Mouse (Mus musculus): ENCODE results near the gene Ccdc39. TPM values are rescaled to one million over a fixed set of nuclear protein-coding genes. Genes with fewer than 3 reads are reported as not detected.
A peak's percentile ranks its signal among the peaks of the same experiment; 100 is the strongest.

The Ccdc39 gene
- total and polyA plus RNA-seq, 3 experiments = 0.96 to 6.1 TPM; not detected in 1

DNA sequence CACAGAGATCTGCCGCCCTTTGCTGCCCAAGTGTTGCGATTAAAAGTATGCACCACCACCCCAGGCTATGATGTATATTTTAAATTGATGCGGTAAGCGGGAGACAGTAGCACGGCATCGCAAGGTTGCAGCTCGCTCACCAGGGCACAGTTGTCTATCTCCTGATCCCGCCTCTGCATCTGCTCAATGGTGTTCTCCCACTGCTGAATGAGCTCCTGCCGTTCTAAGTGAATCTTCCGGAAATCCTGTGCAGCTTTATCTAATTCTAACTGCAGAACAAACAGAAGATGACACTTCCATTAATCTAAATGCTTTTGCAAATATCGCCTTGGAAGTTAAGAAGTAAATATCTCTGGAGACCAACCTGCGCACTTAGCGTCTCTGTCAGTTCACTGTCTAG lies 7.5 kb downstream of the Ccdc39 start:
- peak overlapping the region; percentile 73 for H3K27ac ChIP-seq (ENCODE audit: control insufficient read depth, low read depth, low read length)
- peak overlapping the region; percentile 36 for H3K9ac ChIP-seq (ENCODE audit: control insufficient read depth, low read depth, low read length, poor library complexity, severe bottlenecking)
- H3K36me3 ChIP-seq (ENCODE audit: control insufficient read depth in 1 of 2, insufficient read depth in 2 of 2, low read length in 2 of 2) = peaks cover 0 to 26% of the 10 kb centered on the region in 2 experiments; a peak in 2 of 4 replicates
- DNase-seq (ENCODE audit: low read depth, low spot score) = peak; percentile 92
- H3K27me3 ChIP-seq (ENCODE audit: control insufficient read depth in 1 of 2, insufficient read depth in 2 of 2, low read length in 2 of 2) = no peaks in the 10 kb centered on the region
- no peaks in the 10 kb centered on the region for H3K79me2 ChIP-seq (ENCODE audit: control insufficient read depth, insufficient read depth, low read length, poor library complexity)
- peak overlapping the region; percentile 10 to 24; a peak in 2 of 4 replicates for H3K4me3 ChIP-seq (ENCODE audit: control insufficient read depth in 1 of 2, insufficient read depth in 1 of 2, low read depth in 2 of 2, low read length in 2 of 2)
- peaks cover 11 to 15% of the 10 kb centered on the region in 2 experiments for H3K4me1 ChIP-seq (ENCODE audit: control insufficient read depth in 1 of 2, insufficient read depth in 2 of 2, low read length in 2 of 2)
- H3K9me3 ChIP-seq (replicated peaks; ENCODE audit: insufficient read depth, low read length) = no peaks in the 10 kb centered on the region
- TF ChIP-seq CTCF (IDR thresholded peaks at IDR 0.05 in 2 of 3, conservative IDR thresholded peaks at IDR 0.05 in 1 of 3; ENCODE audit: control insufficient read depth in 1 of 3, insufficient read depth in 1 of 3, low read depth in 2 of 3, low read length in 3 of 3, poor library complexity in 1 of 3, severe bottlenecking in 1 of 3) = no peak
- peak; percentile 92 to 94 for TF ChIP-seq EP300 (IDR thresholded peaks at IDR 0.05; ENCODE audit: low read depth in 1 of 2, low read length in 2 of 2)
- TF ChIP-seq MXI1 (IDR thresholded peaks at IDR 0.05; ENCODE audit: low read depth, low read length) = no peak
- peak; percentile 46 for TF ChIP-seq NRF1 (IDR thresholded peaks at IDR 0.05; ENCODE audit: insufficient read depth, low read depth, low read length, poor library complexity, severe bottlenecking)
- TF ChIP-seq POLR2A (IDR thresholded peaks at IDR 0.05; ENCODE audit: control insufficient read depth in 1 of 2, insufficient read depth in 1 of 2, low read depth in 1 of 2, low read length in 2 of 2, poor library complexity in 1 of 2) = peak in 1 of 2 experiments; percentile 51; a peak in 2 of 4 replicates
- TF ChIP-seq MYC (IDR thresholded peaks at IDR 0.05; ENCODE audit: low read depth, low read length) = no peak
- TF ChIP-seq TAL1 (IDR thresholded peaks at IDR 0.05; ENCODE audit: low read length) = peak; percentile 80
- no peak for TF ChIP-seq MAFK (IDR thresholded peaks at IDR 0.05; ENCODE audit: borderline replicate concordance, low read depth, low read length)
- peak; percentile 91 for TF ChIP-seq TBP (IDR thresholded peaks at IDR 0.05; ENCODE audit: low read depth, low read length)
- peak; percentile 65; the same call in 1 of the 2 replicates for TF ChIP-seq TCF12 (IDR thresholded peaks at IDR 0.05; ENCODE audit: low read depth, low read length)
- peak; percentile 83 for TF ChIP-seq GATA1 (IDR thresholded peaks at IDR 0.05; ENCODE audit: low read depth, low read length)
- peak; percentile 81 for TF ChIP-seq SIN3A (IDR thresholded peaks at IDR 0.05; ENCODE audit: low read length)
- peak; percentile 65; the same call in 1 of the 2 replicates for TF ChIP-seq MYB (IDR thresholded peaks at IDR 0.05; ENCODE audit: low read depth, low read length)
- peak; percentile 68; the same call in 1 of the 2 replicates for TF ChIP-seq MAX (IDR thresholded peaks at IDR 0.05; ENCODE audit: low read length)
- peak; percentile 81 for TF ChIP-seq ETS1 (IDR thresholded peaks at IDR 0.05; ENCODE audit: low read depth, low read length)
- 0 out of 2 replicates have a peak, but pooled peaks have one; percentile 51 for TF ChIP-seq HCFC1 (IDR thresholded peaks at IDR 0.05; ENCODE audit: low read depth, low read length)

DNA sequence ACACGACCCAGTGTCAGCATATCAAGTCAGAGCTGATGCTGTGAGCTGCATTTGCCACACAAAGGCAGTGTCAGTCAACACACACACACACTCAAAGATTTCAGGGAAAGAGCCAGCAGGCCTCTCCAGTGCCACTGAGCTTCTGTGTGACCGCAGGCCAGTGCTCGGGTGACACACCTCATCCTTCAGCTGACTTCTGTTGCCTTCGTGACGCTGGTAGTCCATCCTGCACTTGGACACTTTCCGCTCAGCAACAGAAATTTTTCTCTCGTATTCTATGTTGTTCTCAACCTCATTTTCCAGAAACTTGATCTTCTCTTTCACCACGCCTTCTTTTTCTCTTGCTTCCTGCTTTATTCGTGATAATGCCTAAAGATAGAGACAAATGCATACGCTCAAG lies 11.8 kb downstream of the Ccdc39 start:
- Histone ChIP-seq H3K4me1 (ENCODE audit: control insufficient read depth in 1 of 2, insufficient read depth in 2 of 2, low read length in 2 of 2) (peaks cover 9 to 17% of the 10 kb centered on the region in 2 experiments), H3K27ac (ENCODE audit: control insufficient read depth, low read depth, low read length) (peak overlapping the region; percentile 60), H3K9me3 (replicated peaks; ENCODE audit: insufficient read depth, low read length) (no peaks in the 10 kb centered on the region), H3K79me2 (ENCODE audit: control insufficient read depth, insufficient read depth, low read length, poor library complexity) (no peaks in the 10 kb centered on the region), H3K4me3 (ENCODE audit: control insufficient read depth in 1 of 2, insufficient read depth in 1 of 2, low read depth in 2 of 2, low read length in 2 of 2) (peak overlapping the region; percentile 30 to 31; a peak in 3 of 4 replicates), H3K36me3 (ENCODE audit: control insufficient read depth in 1 of 2, insufficient read depth in 2 of 2, low read length in 2 of 2) (peaks cover 0 to 20% of the 10 kb centered on the region in 2 experiments; a peak in 2 of 4 replicates), H3K27me3 (ENCODE audit: control insufficient read depth in 1 of 2, insufficient read depth in 2 of 2, low read length in 2 of 2) (no peaks in the 10 kb centered on the region), H3K9ac (ENCODE audit: control insufficient read depth, low read depth, low read length, poor library complexity, severe bottlenecking) (peak overlapping the region; percentile 46)
- 0 out of 2 replicates have a peak, but pooled peaks have one; percentile 9 for TF ChIP-seq ETS1 (IDR thresholded peaks at IDR 0.05; ENCODE audit: low read depth, low read length)
- TF ChIP-seq GATA1 (IDR thresholded peaks at IDR 0.05; ENCODE audit: low read depth, low read length) = peak; percentile 47; the same call in 1 of the 2 replicates
- TF ChIP-seq TBP (IDR thresholded peaks at IDR 0.05; ENCODE audit: low read depth, low read length) = peak; percentile 22; the same call in 1 of the 2 replicates
- no peak for TF ChIP-seq UBTF (IDR thresholded peaks at IDR 0.05; ENCODE audit: borderline replicate concordance, insufficient read depth, low read depth, low read length)
- DNase-seq (ENCODE audit: low read depth, low spot score) = peak; percentile 54

Measured in MEL (cell line).